Comparison of ENCODE assay signal across 16 mouse cellular contexts in the genomic region with DNA sequence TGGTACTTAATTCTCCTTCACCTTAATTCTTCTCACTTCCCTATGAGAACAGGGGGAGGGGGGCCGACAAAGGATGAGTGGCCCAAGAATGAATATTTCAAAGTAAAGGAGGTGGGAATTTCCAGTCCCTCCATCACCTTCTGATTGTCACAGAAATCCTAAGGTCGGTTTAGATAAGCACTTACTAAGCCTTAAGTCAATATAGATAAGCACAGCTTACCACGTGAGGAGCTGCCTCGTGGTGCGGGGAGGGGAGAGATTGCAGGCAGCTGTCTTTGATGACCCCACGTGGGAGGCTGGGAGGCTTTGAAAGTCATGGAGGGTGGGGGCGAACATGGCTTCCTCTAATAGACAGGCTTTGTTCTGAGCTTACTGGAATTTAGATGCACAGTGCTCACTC. TPM values are rescaled to one million over a fixed set of nuclear protein-coding genes. Genes with fewer than 3 reads are reported as not detected.
DNase-seq lines count a peak whose midpoint lies in the region; ATAC-seq and TF ChIP-seq lines count a peak whose summit lies in the region.
"Had no signal": no experiment of that assay in that cellular context is flagged by ENCODE, and none has a peak within 500 bp of the region (broad histone marks: within the 10 kb centered on the region; RNA-seq: fewer than 3 reads in every experiment).

No protein-coding gene starts in this region.

- no peak overlapping the region for H3K4me3 ChIP-seq in forebrain, embryonic 12.5 days (replicated peaks)
- no peak overlapping the region for H3K4me3 ChIP-seq in forebrain, embryonic 14.5 days (ENCODE audit: low read depth, low read length)
- no peak overlapping the region for H3K4me3 ChIP-seq in liver, embryonic 12.5 days
- H3K4me3 ChIP-seq in small intestine, adult 2 months (ENCODE audit: low read depth, low read length) = peak overlapping the region; percentile 18; the same call in 1 of the 2 replicates
- H3K4me3 ChIP-seq: gastrocnemius, adult 2 months; hindbrain, embryonic 13.5 days; lung, embryonic 15.5 days; midbrain, embryonic 12.5 days had no signal

- 0 out of 2 replicates have a peak, but pooled peaks have one; percentile 17 for ATAC-seq in forebrain, embryonic 12.5 days (ENCODE audit: low FRiP score)
- no peak; the same call in 1 of the 2 replicates for ATAC-seq in forebrain, embryonic 14.5 days
- ATAC-seq in liver, embryonic 12.5 days = peak; percentile 81
- ATAC-seq in frontal cortex, adult (ENCODE audit: low TSS enrichment) = no peak

- no peaks in the 10 kb centered on the region for H3K36me3 ChIP-seq in forebrain, embryonic 12.5 days (replicated peaks)
- no peaks in the 10 kb centered on the region for H3K36me3 ChIP-seq in forebrain, embryonic 14.5 days (ENCODE audit: control insufficient read depth, insufficient read depth, low read length)
- peaks cover 13% of the 10 kb centered on the region for H3K36me3 ChIP-seq in liver, embryonic 12.5 days
- H3K36me3 ChIP-seq in small intestine, adult 2 months (ENCODE audit: control insufficient read depth, insufficient read depth, low read length) = peaks cover 1% of the 10 kb centered on the region
- H3K36me3 ChIP-seq: hindbrain, embryonic 13.5 days; midbrain, embryonic 12.5 days had no signal

- no peak overlapping the region for H3K4me2 ChIP-seq in forebrain, embryonic 12.5 days
- H3K4me2 ChIP-seq in forebrain, embryonic 14.5 days (ENCODE audit: low read length) = no peak overlapping the region
- H3K4me2 ChIP-seq in liver, embryonic 12.5 days = 0 out of 2 replicates have a peak overlapping the region, but pooled peaks have one; percentile 8
- H3K4me2 ChIP-seq: hindbrain, embryonic 13.5 days; lung, embryonic 15.5 days; midbrain, embryonic 12.5 days had no signal

- DNase-seq in forebrain, embryonic 14.5 days (ENCODE audit: low spot score) = no peak
- peak; percentile 5 for DNase-seq in ZHBTc4 (ENCODE audit: low read depth, low spot score)
- no peak for DNase-seq in cerebellum, postnatal 36 days
- DNase-seq in layer of hippocampus, postnatal 10 days (ENCODE audit: low spot score in 2 of 2) = no peak
- DNase-seq: gastrocnemius, adult 2 months had no signal

- H3K27me3 ChIP-seq in forebrain, embryonic 12.5 days = no peaks in the 10 kb centered on the region
- H3K27me3 ChIP-seq in forebrain, embryonic 14.5 days (replicated peaks; ENCODE audit: control insufficient read depth, insufficient read depth, low read length) = no peaks in the 10 kb centered on the region
- H3K27me3 ChIP-seq in liver, embryonic 12.5 days (replicated peaks) = no peaks in the 10 kb centered on the region
- H3K27me3 ChIP-seq in small intestine, adult 2 months (ENCODE audit: control insufficient read depth, insufficient read depth, low read length) = no peaks in the 10 kb centered on the region
- H3K27me3 ChIP-seq: hindbrain, embryonic 13.5 days; lung, embryonic 15.5 days; midbrain, embryonic 12.5 days had no signal

- H3K9ac ChIP-seq in forebrain, embryonic 12.5 days = no peak overlapping the region
- H3K9ac ChIP-seq in forebrain, embryonic 14.5 days (ENCODE audit: low read length) = no peak overlapping the region
- H3K9ac ChIP-seq in liver, embryonic 12.5 days = no peak overlapping the region
- H3K9ac ChIP-seq: hindbrain, embryonic 13.5 days; lung, embryonic 15.5 days; midbrain, embryonic 12.5 days had no signal

- TF ChIP-seq POLR2A in small intestine, adult 2 months (IDR thresholded peaks at IDR 0.05; ENCODE audit: low read depth, low read length) = no peak

- WGBS in forebrain, embryonic 12.5 days = 67% methylated on average over 7 of the region's 7 CpGs
- 61% methylated on average over 7 of the region's 7 CpGs for WGBS in forebrain, embryonic 14.5 days
- 13% methylated on average over 7 of the region's 7 CpGs for WGBS in liver, embryonic 12.5 days (ENCODE audit: insufficient replicate concordance)
- WGBS in small intestine, adult 2 months = 21% methylated on average over 7 of the region's 7 CpGs

- no peak overlapping the region for H3K27ac ChIP-seq in forebrain, embryonic 12.5 days
- no peak overlapping the region for H3K27ac ChIP-seq in forebrain, embryonic 14.5 days (ENCODE audit: low read depth, low read length)
- no peak overlapping the region for H3K27ac ChIP-seq in liver, embryonic 12.5 days
- H3K27ac ChIP-seq in small intestine, adult 2 months (ENCODE audit: insufficient read depth, low read depth, low read length) = no peak overlapping the region
- H3K27ac ChIP-seq: gastrocnemius, adult 2 months; hindbrain, embryonic 13.5 days; lung, embryonic 15.5 days; midbrain, embryonic 12.5 days had no signal

- H3K4me1 ChIP-seq in forebrain, embryonic 12.5 days = no peaks in the 10 kb centered on the region
- no peaks in the 10 kb centered on the region for H3K4me1 ChIP-seq in forebrain, embryonic 14.5 days (ENCODE audit: control insufficient read depth, insufficient read depth, low read length)
- peaks cover 17% of the 10 kb centered on the region for H3K4me1 ChIP-seq in liver, embryonic 12.5 days
- peaks cover 4% of the 10 kb centered on the region; the same call in 1 of the 2 replicates for H3K4me1 ChIP-seq in small intestine, adult 2 months (ENCODE audit: control insufficient read depth, insufficient read depth, insufficient read length, low read length)
- H3K4me1 ChIP-seq: hindbrain, embryonic 13.5 days; lung, embryonic 15.5 days; midbrain, embryonic 12.5 days had no signal

- TF ChIP-seq CTCF in small intestine, adult 2 months (IDR thresholded peaks at IDR 0.05; ENCODE audit: extremely low read depth, insufficient read length, insufficient replicate concordance, low read depth, low read length) = no peak

- no peaks in the 10 kb centered on the region for H3K9me3 ChIP-seq in forebrain, embryonic 12.5 days
- no peaks in the 10 kb centered on the region; the same call in 1 of the 2 replicates for H3K9me3 ChIP-seq in forebrain, embryonic 14.5 days (replicated peaks; ENCODE audit: control insufficient read depth, low read length)
- H3K9me3 ChIP-seq in liver, embryonic 12.5 days (replicated peaks) = no peaks in the 10 kb centered on the region
- H3K9me3 ChIP-seq: hindbrain, embryonic 13.5 days; lung, embryonic 15.5 days; midbrain, embryonic 12.5 days had no signal

RNA-seq across cellular contexts. Expression of a gene that starts 44.4 kb away (rescaled TPM):
- not detected in 2 replicates for polyA plus RNA-seq in forebrain, embryonic 12.5 days (2016; fragmentation: Nextera tagmentation; extraction: Ambion mirVana)
- polyA plus RNA-seq in forebrain, embryonic 14.5 days (2014; fragmentation: Nextera tagmentation; extraction: Ambion mirVana) = 0.25 TPM in 1 of 2 replicates, not detected in the other
- polyA plus RNA-seq in liver, embryonic 12.5 days (2016; fragmentation: Nextera tagmentation; extraction: Ambion mirVana) = 50.0 and 50.6 TPM in 2 replicates
- not detected in 2 replicates for polyA plus RNA-seq in small intestine, adult 2 months (2012; rRNA removed)
- total RNA-seq in layer of hippocampus, postnatal 10 days (2021) = not detected
- total RNA-seq: gastrocnemius, adult 2 months; left cerebral cortex, postnatal 14 days; neutrophil, adult 5-6 weeks had no signal
- polyA plus RNA-seq: adrenal gland, adult 2 months; hindbrain, embryonic 13.5 days; large intestine, adult 2 months; lung, embryonic 15.5 days; midbrain, embryonic 12.5 days had no signal

Comparison
In these comparisons a context has a peak if more than half of its experiments do, and no peak if none do; other contexts are left out.
1. ATAC-seq: peak in forebrain, embryonic 12.5 days (single experiment) and liver, embryonic 12.5 days (single experiment); none in forebrain, embryonic 14.5 days (single experiment) and frontal cortex, adult (single experiment).
2. RNA of a gene that starts 44.4 kb away (polyA plus RNA-seq): 50.0 to 50.6 TPM in liver, embryonic 12.5 days; not detected in forebrain, embryonic 12.5 days, 0.25 TPM in forebrain, embryonic 14.5 days and not detected in small intestine, adult 2 months; every median in the first group is over 10 times any median in the second.